ENCODE assay signal across 8 mouse cellular contexts in genomic region chr17:4735185-4735584, GRCm38 (mm10).
A peak's percentile ranks its signal among the peaks of the same experiment; 100 is the strongest.
DNase-seq lines count a peak whose midpoint lies in the region; ATAC-seq and TF ChIP-seq lines count a peak whose summit lies in the region.

No protein-coding gene starts in this region.

- peak overlapping the region; percentile 18; the same call in 1 of the 2 replicates for H3K27ac ChIP-seq in heart, adult 2 months
- H3K27ac ChIP-seq in heart, embryonic 10.5 days = no peak overlapping the region
- no peak overlapping the region for H3K27ac ChIP-seq in limb, embryonic 14.5 days (replicated peaks; ENCODE audit: low read depth, low read length)
- peak overlapping the region; percentile 77; the same call in 1 of the 2 replicates for H3K27ac ChIP-seq in stomach, embryonic 14.5 days (ENCODE audit: low read length)

- intact Hi-C loops in heart, adult 2 months (cut with DNase I) = no loop called here

- no peak overlapping the region for H3K4me3 ChIP-seq in heart, adult 2 months
- no peak overlapping the region for H3K4me3 ChIP-seq in heart, embryonic 10.5 days
- H3K4me3 ChIP-seq in limb, embryonic 14.5 days (replicated peaks; ENCODE audit: low read length) = no peak overlapping the region
- H3K4me3 ChIP-seq in stomach, embryonic 14.5 days (ENCODE audit: low read depth, low read length) = no peak overlapping the region

- no peaks in the 10 kb centered on the region for H3K9me3 ChIP-seq in heart, embryonic 10.5 days
- H3K9me3 ChIP-seq in limb, embryonic 14.5 days (ENCODE audit: control insufficient read depth, low read length) = no peaks in the 10 kb centered on the region
- no peaks in the 10 kb centered on the region for H3K9me3 ChIP-seq in stomach, embryonic 14.5 days (ENCODE audit: control insufficient read depth, low read depth, low read length)

- peak; percentile 55 to 74 for DNase-seq in heart, adult 2 months
- DNase-seq in heart, embryonic 10.5 days (ENCODE audit: low spot score) = no peak
- DNase-seq in heart, postnatal 4 days = peak; percentile 45
- DNase-seq in limb, embryonic 14.5 days (ENCODE audit: low spot score) = peak; percentile 53
- DNase-seq in layer of hippocampus, postnatal 25 days (ENCODE audit: extremely low spot score in 1 of 2, low spot score in 1 of 2) = no peak
- DNase-seq in ovary, postnatal 10 days (ENCODE audit: low spot score) = no peak
- DNase-seq in T-cell, adult 2 months (ENCODE audit: low spot score) = no peak

- H3K79me2 ChIP-seq in heart, adult 2 months (replicated peaks; ENCODE audit: control insufficient read depth, insufficient read depth, low read length) = no peaks in the 10 kb centered on the region

- ATAC-seq in limb, embryonic 14.5 days (ENCODE audit: low FRiP score, low read depth) = peak; percentile 78
- ATAC-seq in stomach, embryonic 14.5 days (ENCODE audit: insufficient number of reproducible peaks, insufficient read depth, low FRiP score, low read depth) = no peak

- no peak for TF ChIP-seq POLR2A in heart, adult 2 months (IDR thresholded peaks at IDR 0.05; ENCODE audit: insufficient read depth, low read depth, low read length)
- TF ChIP-seq POLR2A in limb, embryonic 14.5 days (IDR thresholded peaks at IDR 0.05; ENCODE audit: borderline replicate concordance, extremely low read depth, insufficient read depth, insufficient read length) = no peak

- TF ChIP-seq CTCF in heart, adult 2 months (IDR thresholded peaks at IDR 0.05) = no peak

- H3K4me2 ChIP-seq in limb, embryonic 14.5 days (replicated peaks; ENCODE audit: low read depth, low read length, severe bottlenecking) = no peak overlapping the region
- H3K4me2 ChIP-seq in stomach, embryonic 14.5 days (replicated peaks; ENCODE audit: low read depth, low read length) = no peak overlapping the region

- 40% methylated on average over 1 of the region's 1 CpGs for WGBS in heart, adult 2 months
- whole genome bisulfite sequencing in heart, embryonic 10.5 days = 56% methylated on average over 1 of the region's 1 CpGs
- 42% methylated on average over 1 of the region's 1 CpGs for WGBS in limb, embryonic 14.5 days
- 45% methylated on average over 1 of the region's 1 CpGs for WGBS in stomach, embryonic 14.5 days

- H3K4me1 ChIP-seq in heart, adult 2 months (ENCODE audit: control insufficient read depth, insufficient read depth, low read length) = no peaks in the 10 kb centered on the region; the same call in none of the 2 replicates
- 0 out of 2 replicates have a peak, but pooled peaks cover 3% of the 10 kb centered on the region for H3K4me1 ChIP-seq in heart, embryonic 10.5 days
- peaks cover 4% of the 10 kb centered on the region; the same call in 1 of the 2 replicates for H3K4me1 ChIP-seq in limb, embryonic 14.5 days (ENCODE audit: control insufficient read depth, insufficient read depth, low read length)
- peaks cover 6% of the 10 kb centered on the region; the same call in 1 of the 2 replicates for H3K4me1 ChIP-seq in stomach, embryonic 14.5 days (ENCODE audit: control insufficient read depth, insufficient read depth, low read length)

- H3K9ac ChIP-seq in heart, adult 2 months (ENCODE audit: low read depth, low read length) = no peak overlapping the region
- no peak overlapping the region for H3K9ac ChIP-seq in limb, embryonic 14.5 days (ENCODE audit: low read depth, low read length, severe bottlenecking)
- H3K9ac ChIP-seq in stomach, embryonic 14.5 days (replicated peaks; ENCODE audit: low read depth, low read length) = no peak overlapping the region

- H3K27me3 ChIP-seq in heart, adult 2 months (ENCODE audit: control insufficient read depth, insufficient read depth, low read length) = no peaks in the 10 kb centered on the region
- H3K27me3 ChIP-seq in heart, embryonic 10.5 days (ENCODE audit: insufficient read depth, poor library complexity, severe bottlenecking) = no peaks in the 10 kb centered on the region
- H3K27me3 ChIP-seq in limb, embryonic 14.5 days (ENCODE audit: control insufficient read depth, insufficient read depth, low read length) = no peaks in the 10 kb centered on the region
- no peaks in the 10 kb centered on the region for H3K27me3 ChIP-seq in stomach, embryonic 14.5 days (ENCODE audit: control insufficient read depth, insufficient read depth, low read length)

- TF ChIP-seq EP300 in heart, adult 2 months (IDR thresholded peaks at IDR 0.05; ENCODE audit: insufficient read depth, low read depth, low read length) = peak; percentile 69

- no peaks in the 10 kb centered on the region for H3K36me3 ChIP-seq in heart, adult 2 months (ENCODE audit: control insufficient read depth, insufficient read depth, low read length)
- H3K36me3 ChIP-seq in heart, embryonic 10.5 days = no peaks in the 10 kb centered on the region
- no peaks in the 10 kb centered on the region for H3K36me3 ChIP-seq in limb, embryonic 14.5 days (ENCODE audit: control insufficient read depth, insufficient read depth, low read length)
- no peaks in the 10 kb centered on the region for H3K36me3 ChIP-seq in stomach, embryonic 14.5 days (ENCODE audit: control insufficient read depth, insufficient read depth, low read length)

Comparison
In these comparisons a context has a peak if more than half of its experiments do, and no peak if none do; other contexts are left out.
1. DNase-seq: peak in heart, adult 2 months (2 of 2), heart, postnatal 4 days (single experiment) and limb, embryonic 14.5 days (single experiment); none in heart, embryonic 10.5 days (single experiment), layer of hippocampus, postnatal 25 days (0 of 2), ovary, postnatal 10 days (single experiment) and T-cell, adult 2 months (single experiment).
2. H3K27ac ChIP-seq: peak in heart, adult 2 months (single experiment) and stomach, embryonic 14.5 days (single experiment); none in heart, embryonic 10.5 days (single experiment) and limb, embryonic 14.5 days (single experiment).